Mouse (Mus musculus) midbrain, postnatal 0 days (tissue): ENCODE data around the gene Pik3cg. TPM values are rescaled to one million over a fixed set of nuclear protein-coding genes. Genes with fewer than 3 reads are reported as not detected.

Source experiments
- ATAC-seq: fragments of 200-750 bp; cut with Nextera tagmentation; 2 replicates; pipeline ENCODE4 v1.8.0; 2017; ENCODE audit warnings: moderate number of reproducible peaks, mild to moderate bottlenecking, moderate TSS enrichment, moderate library complexity; ENCODE audit not compliant: low FRiP score
- DNase-seq: peaks from one replicate; pipeline ENCODE4 v3.0.0-alpha.2; 2015; ENCODE audit warnings: low spot score
- H3K27ac ChIP-seq: fragments of 300-500 bp; sonication (generic); 2 replicates; pipeline ENCODE4 v1.5.1; 2014; ENCODE audit warnings: low read depth, mild to moderate bottlenecking, low read length, mixed read lengths
- H3K27me3 ChIP-seq: fragments of 300-500 bp; sonication (generic); 2 replicates; pipeline ENCODE4 v1.6.1; 2014; ENCODE audit warnings: low read length, control low read depth, mixed read lengths; ENCODE audit not compliant: insufficient read depth
- H3K36me3 ChIP-seq: fragments of 300-500 bp; sonication (generic); 2 replicates; pipeline ENCODE4 v1.6.1; 2014; ENCODE audit warnings: low read length, control low read depth, mixed read lengths; ENCODE audit not compliant: insufficient read depth
- H3K4me1 ChIP-seq: fragments of 300-500 bp; sonication (generic); 2 replicates; pipeline ENCODE4 v1.6.1; 2014; ENCODE audit warnings: mild to moderate bottlenecking, control low read depth, antibody characterized with exemption, low read length, mixed read lengths; ENCODE audit not compliant: insufficient read depth
- H3K4me2 ChIP-seq: fragments of 300-500 bp; sonication (generic); 2 replicates; pipeline ENCODE4 v1.6.1; 2014; ENCODE audit warnings: low read depth, mild to moderate bottlenecking, low read length, mixed read lengths; ENCODE audit not compliant: poor library complexity, severe bottlenecking
- H3K4me3 ChIP-seq: fragments of 300-500 bp; sonication (generic); 2 replicates; pipeline ENCODE4 v1.5.1; 2014; ENCODE audit warnings: low read depth, mild to moderate bottlenecking, low read length, moderate library complexity
- H3K9ac ChIP-seq: fragments of 300-500 bp; sonication (generic); replicated peaks from 2 replicates; pipeline ENCODE4 v1.6.1; 2014; ENCODE audit warnings: mild to moderate bottlenecking, low read length, moderate library complexity, mixed read lengths; ENCODE audit not compliant: poor library complexity, severe bottlenecking
- H3K9me3 ChIP-seq: fragments of 300-500 bp; sonication (generic); 2 replicates; pipeline ENCODE4 v1.6.1; 2016; ENCODE audit warnings: low read length, control low read depth
- CTCF ChIP-seq: IDR thresholded peaks from 2 replicates; pipeline ENCODE4 v1.5.1; 2016; ENCODE audit warnings: antibody characterized with exemption, mild to moderate bottlenecking
- WGBS: fragments of 180-500 bp; shearing (Covaris S2); extraction: QIAGEN DNeasy Blood & Tissue Kit; methylation state at CpG from one replicate; pipeline ENCODE4 v1.1.7; 2014; 5-methylcytosine and 5-hydroxymethylcytosine counted together
- polyA plus RNA-seq: library from polyadenylated mRNA; unstranded; fragments of >200 nt; fragmentation: Nextera tagmentation; extraction: Ambion mirVana; gene quantifications from 2 replicates; pipeline ENCODE4 v1.2.1, GENCODE M21; 2015
- total RNA-seq: library from RNA; depleted of rRNA; stranded (reverse); fragments of >200 nt; gene quantifications from 2 replicates; pipeline ENCODE4 v1.2.3, GENCODE M21; 2014

Pik3cg gene
- total and polyA plus RNA-seq, 2 experiments from 2014 or later = 0.78 to 1.9 TPM

GRCm38 (mm10) chr12:32174437-32174836 is 34.0 kb downstream of the Pik3cg start:
- ATAC-seq (no peak), DNase-seq (no peak)
- no peaks in the 10 kb centered on the region for H3K36me3 ChIP-seq
- H3K4me1 ChIP-seq = no peaks in the 10 kb centered on the region
- 92% methylated on average over 6 of the region's 6 CpGs for WGBS
- no peak for TF ChIP-seq CTCF
- no peaks in the 10 kb centered on the region for H3K9me3 ChIP-seq
- H3K27me3 ChIP-seq = no peaks in the 10 kb centered on the region
- H3K4me3 ChIP-seq = no peak overlapping the region
- no peak overlapping the region for H3K4me2 ChIP-seq
- H3K9ac ChIP-seq = no peak overlapping the region
- no peak overlapping the region for H3K27ac ChIP-seq

- WGBS = 87% methylated on average over 7 of the region's 7 CpGs
- Histone ChIP-seq H3K9ac (no peak overlapping the region), H3K27ac (no peak overlapping the region), H3K4me2 (no peak overlapping the region), H3K27me3 (no peaks in the 10 kb centered on the region), H3K36me3 (no peaks in the 10 kb centered on the region), H3K9me3 (no peaks in the 10 kb centered on the region), H3K4me3 (no peak overlapping the region), H3K4me1 (no peaks in the 10 kb centered on the region)
- no peak for TF ChIP-seq CTCF
- ATAC-seq = no peak
- DNase-seq = no peak
These were observed 35.6 kb downstream of the Pik3cg start for GRCm38 (mm10) chr12:32172826-32173225.

GRCm38 (mm10) chr12:32169164-32169563 is 39.3 kb downstream of the Pik3cg start:
- Histone ChIP-seq H3K36me3 (no peaks in the 10 kb centered on the region), H3K27ac (no peak overlapping the region), H3K9ac (no peak overlapping the region), H3K4me2 (no peak overlapping the region), H3K4me3 (no peak overlapping the region), H3K9me3 (no peaks in the 10 kb centered on the region), H3K4me1 (no peaks in the 10 kb centered on the region), H3K27me3 (no peaks in the 10 kb centered on the region)
- 15% methylated on average over 5 of the region's 5 CpGs for WGBS
- no peak for DNase-seq
- no peak for TF ChIP-seq CTCF
- ATAC-seq = no peak

GRCm38 (mm10) chr12:32168751-32169150 is 39.7 kb downstream of the Pik3cg start:
- no peaks in the 10 kb centered on the region for H3K9me3 ChIP-seq
- no peaks in the 10 kb centered on the region for H3K27me3 ChIP-seq
- ATAC-seq = no peak
- no peak overlapping the region for H3K27ac ChIP-seq
- no peak overlapping the region for H3K4me2 ChIP-seq
- 34% methylated on average over 3 of the region's 3 CpGs for WGBS
- no peaks in the 10 kb centered on the region for H3K36me3 ChIP-seq
- DNase-seq = no peak
- H3K4me1 ChIP-seq = no peaks in the 10 kb centered on the region
- H3K9ac ChIP-seq = no peak overlapping the region
- no peak for TF ChIP-seq CTCF
- no peak overlapping the region for H3K4me3 ChIP-seq

- Histone ChIP-seq H3K4me3 (no peak overlapping the region), H3K9ac (no peak overlapping the region), H3K36me3 (no peaks in the 10 kb centered on the region), H3K27ac (no peak overlapping the region), H3K4me2 (no peak overlapping the region), H3K9me3 (no peaks in the 10 kb centered on the region), H3K4me1 (0 out of 2 replicates have a peak, but pooled peaks cover 3% of the 10 kb centered on the region), H3K27me3 (no peaks in the 10 kb centered on the region)
- no peak for TF ChIP-seq CTCF
- ATAC-seq (no peak), DNase-seq (no peak)
- 86% methylated on average over 2 of the region's 2 CpGs for WGBS
These were observed 44.8 kb downstream of the Pik3cg start for GRCm38 (mm10) chr12:32163706-32164105.

GRCm38 (mm10) chr12:32158757-32159156 is 49.7 kb downstream of the Pik3cg start:
- 0 out of 2 replicates have a peak, but pooled peaks cover 3% of the 10 kb centered on the region for H3K4me1 ChIP-seq
- DNase-seq = peak; percentile 26
- no peak for TF ChIP-seq CTCF
- H3K27me3 ChIP-seq = no peaks in the 10 kb centered on the region
- H3K36me3 ChIP-seq = no peaks in the 10 kb centered on the region
- WGBS = 17% methylated on average over 5 of the region's 5 CpGs
- no peak overlapping the region for H3K4me2 ChIP-seq
- peak overlapping the region; percentile 51; the same call in 1 of the 2 replicates for H3K27ac ChIP-seq
- H3K4me3 ChIP-seq = no peak overlapping the region
- H3K9ac ChIP-seq = no peak overlapping the region
- H3K9me3 ChIP-seq = no peaks in the 10 kb centered on the region
- peak; percentile 75 for ATAC-seq
